Mouse (Mus musculus) spleen, adult 2 months (tissue): ENCODE data around the gene Ptprcap.

Source experiments
- CTCF ChIP-seq: fragments of 200-500 bp; IDR thresholded peaks from 2 replicates; pipeline ENCODE4 v1.5.1; 2011; ENCODE audit warnings: mild to moderate bottlenecking, inconsistent platforms; ENCODE audit not compliant: insufficient read depth, insufficient read length, insufficient replicate concordance; ENCODE audit errors: extremely low read depth
- POLR2A ChIP-seq: fragments of 200-500 bp; IDR thresholded peaks from 2 replicates; pipeline ENCODE4 v1.6.1; 2011; ENCODE audit warnings: low read depth, low read length, inconsistent platforms

DNA sequence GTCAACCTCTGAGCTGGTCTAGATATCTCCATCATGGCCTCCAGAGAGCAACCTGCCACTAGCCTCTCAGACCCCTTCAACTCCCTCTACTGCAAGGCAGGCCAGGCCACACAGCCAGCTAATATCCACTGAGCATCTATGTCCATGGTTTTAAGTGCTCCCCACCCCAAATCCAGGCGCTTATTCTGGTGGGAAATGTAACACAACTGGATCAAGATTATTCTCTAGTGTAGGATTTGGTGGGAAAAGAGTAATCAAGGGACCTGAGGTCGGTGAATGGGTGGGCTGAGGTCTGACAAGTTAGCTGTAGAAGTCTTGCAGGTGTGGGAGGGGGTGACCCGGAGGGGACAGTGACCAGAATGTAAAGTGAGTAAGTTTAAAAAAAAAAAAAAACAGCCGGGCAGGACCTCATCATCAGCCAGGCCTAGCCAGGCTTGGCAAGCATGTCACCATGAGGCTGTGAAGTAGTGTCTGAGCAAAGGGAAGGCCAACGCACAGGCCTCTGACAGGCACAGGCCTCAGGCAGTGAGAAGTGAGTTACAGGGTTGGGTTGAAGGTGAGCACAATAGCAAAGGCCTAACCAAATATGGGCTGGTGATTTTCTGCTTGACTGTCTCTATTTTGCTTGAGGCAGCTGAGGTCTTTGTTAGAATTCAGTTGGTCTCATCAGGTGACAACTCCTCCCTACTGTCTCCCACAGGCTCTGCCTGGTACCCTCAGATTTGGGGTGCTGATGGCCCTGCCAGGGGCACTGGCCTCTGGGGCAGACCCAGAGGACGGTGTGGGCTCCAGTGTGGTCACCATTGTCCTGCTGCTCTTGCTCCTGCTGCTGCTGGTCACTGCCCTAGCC, 2.0 kb downstream of the Ptprcap start:
- TF ChIP-seq POLR2A (peak; percentile 82), CTCF (no peak)
